Mouse (Mus musculus) layer of hippocampus, adult 2 months (tissue): ENCODE measurements around the gene Psma5. TPM values are rescaled to one million over a fixed set of nuclear protein-coding genes. Genes with fewer than 3 reads are reported as not detected.

Experiments
- DNase-seq, 2 experiments: peaks; one replicate each; pipeline ENCODE4 v3.0.0; 2022; ENCODE audit warnings: low spot score in 2 of 2
- H3K27ac ChIP-seq: fragments of 200-600 bp; 2 replicates; pipeline ENCODE4 v1.8.1; 2022
- H3K4me3 ChIP-seq: fragments of 200-600 bp; 2 replicates; pipeline ENCODE4 v1.8.1; 2022; ENCODE audit warnings: mild to moderate bottlenecking
- CTCF ChIP-seq: fragments of 200-600 bp; conservative IDR thresholded peaks from 2 replicates; pipeline ENCODE4 v1.8.1; 2022; ENCODE audit warnings: antibody characterized with exemption, mild to moderate bottlenecking, moderate library complexity
- long read RNA-seq, 2 experiments: library from polyadenylated mRNA; stranded (forward); transcript quantifications; one replicate each; pipeline ENCODE4 v2.0.0; 2021; ENCODE audit warnings: borderline mapping rate in 2 of 2
- total RNA-seq, 2 experiments: library from RNA; stranded (reverse); gene quantifications; 2 replicates each; pipeline ENCODE4 v1.2.3; 2021

Psma5 gene
- 10 to 100 TPM; 68.2 to 76.8 TPM for total RNA-seq
- long read RNA-seq, experiment 1, transcript Psma5-201 (9 exons, 1,239 nt): major isoform, 83 of 97 reads
- long read RNA-seq, experiment 1, partial matches to known transcripts: 11 of 97 reads
- long read RNA-seq, experiment 1, other reads (novel, unspliced or antisense): 3 of 97 reads
- long read RNA-seq, experiment 2, transcript Psma5-201 (9 exons, 1,239 nt): major isoform, 101 of 109 reads
- long read RNA-seq, experiment 2, partial matches to known transcripts: 4 of 109 reads
- long read RNA-seq, experiment 2, other reads (novel, unspliced or antisense): 4 of 109 reads

- Histone ChIP-seq H3K4me3 (peak within 1 kb of the TSS; percentile 99), H3K27ac (peak within 1 kb of the TSS; percentile 87)
- peak; percentile 92 to 97 for DNase-seq
- no peak for TF ChIP-seq CTCF
These were observed at the start of gene Psma5 for GRCm38 (mm10) chr3:108256719-108257637. Gene Psma5 (plus strand): TSS chr3:108256926.

GRCm38 (mm10) chr3:108209001-108209400, 47.7 kb upstream of the Psma5 start:
- H3K27ac ChIP-seq: peak overlapping the region; percentile 100
- DNase-seq: no peak

GRCm38 (mm10) chr3:108209536-108209935, 47.2 kb upstream of the Psma5 start:
- peak overlapping the region; percentile 100 for H3K27ac ChIP-seq
- DNase-seq: no peak
- peak overlapping the region; percentile 90 for H3K4me3 ChIP-seq
- no peak for TF ChIP-seq CTCF

More at GRCm38 (mm10) chr3:108209001-108209400, 47.7 kb upstream of the Psma5 start:
- H3K4me3 ChIP-seq: peak overlapping the region; percentile 90
- TF ChIP-seq CTCF: no peak

- TF ChIP-seq CTCF: no peak
- Histone ChIP-seq H3K27ac (peak overlapping the region; percentile 100), H3K4me3 (peak overlapping the region; percentile 90)
- DNase-seq: peak; percentile 91 to 95
These were observed 46.6 kb upstream of the Psma5 start for GRCm38 (mm10) chr3:108209946-108210770.

GRCm38 (mm10) chr3:108210771-108211139, 46.0 kb upstream of the Psma5 start, which contains the start of gene Atxn7l2:
Gene Atxn7l2 (minus strand): TSS chr3:108210934.
- peak within 1 kb of the TSS; percentile 100 for H3K27ac ChIP-seq
- peak within 1 kb of the TSS; percentile 90 for H3K4me3 ChIP-seq
- peak in 1 of 2 experiments; percentile 71 for DNase-seq
- peak; percentile 66 for TF ChIP-seq CTCF

GRCm38 (mm10) chr3:108211845-108212244, 44.9 kb upstream of the Psma5 start:
- TF ChIP-seq CTCF: no peak
- DNase-seq: peak in 1 of 2 experiments; percentile 67
- Histone ChIP-seq H3K27ac (peak overlapping the region; percentile 100), H3K4me3 (no peak overlapping the region)

GRCm38 (mm10) chr3:108212406-108212805, 44.3 kb upstream of the Psma5 start:
- peak; percentile 45 for TF ChIP-seq CTCF
- Histone ChIP-seq H3K4me3 (no peak overlapping the region), H3K27ac (peak overlapping the region; percentile 43)
- no peak for DNase-seq

- no peak for TF ChIP-seq CTCF
- no peak overlapping the region for H3K27ac ChIP-seq
- no peak for DNase-seq
- H3K4me3 ChIP-seq: no peak overlapping the region
These were observed 42.0 kb upstream of the Psma5 start for GRCm38 (mm10) chr3:108214734-108215133.

GRCm38 (mm10) chr3:108220661-108221060, 36.1 kb upstream of the Psma5 start:
- Histone ChIP-seq H3K27ac (no peak overlapping the region), H3K4me3 (no peak overlapping the region)
- no peak for DNase-seq
- TF ChIP-seq CTCF: no peak

- TF ChIP-seq CTCF: no peak
- no peak overlapping the region; the same call in 1 of the 2 replicates for H3K27ac ChIP-seq
- no peak for DNase-seq
- H3K4me3 ChIP-seq: peak overlapping the region; percentile 49
These were observed 30.8 kb upstream of the Psma5 start for GRCm38 (mm10) chr3:108225711-108226557.

GRCm38 (mm10) chr3:108226558-108227350, 30.0 kb upstream of the Psma5 start, which contains the start of gene Sypl2:
Gene Sypl2 (minus strand): TSS chr3:108226648.
- Histone ChIP-seq H3K4me3 (peak within 1 kb of the TSS; percentile 49), H3K27ac (no peak within 1 kb of the TSS; the same call in 1 of the 2 replicates)
- TF ChIP-seq CTCF: no peak
- no peak for DNase-seq
